Mouse (Mus musculus): ENCODE measurements around the gene Sephs1. TPM values are rescaled to one million over a fixed set of nuclear protein-coding genes. Genes with fewer than 3 reads are reported as not detected.
A peak's percentile ranks its signal among the peaks of the same experiment; 100 is the strongest.

Gene Sephs1
- total and polyA plus RNA-seq, 2 experiments from 2014 or later, result 20.9 to 43.8 TPM

DNA sequence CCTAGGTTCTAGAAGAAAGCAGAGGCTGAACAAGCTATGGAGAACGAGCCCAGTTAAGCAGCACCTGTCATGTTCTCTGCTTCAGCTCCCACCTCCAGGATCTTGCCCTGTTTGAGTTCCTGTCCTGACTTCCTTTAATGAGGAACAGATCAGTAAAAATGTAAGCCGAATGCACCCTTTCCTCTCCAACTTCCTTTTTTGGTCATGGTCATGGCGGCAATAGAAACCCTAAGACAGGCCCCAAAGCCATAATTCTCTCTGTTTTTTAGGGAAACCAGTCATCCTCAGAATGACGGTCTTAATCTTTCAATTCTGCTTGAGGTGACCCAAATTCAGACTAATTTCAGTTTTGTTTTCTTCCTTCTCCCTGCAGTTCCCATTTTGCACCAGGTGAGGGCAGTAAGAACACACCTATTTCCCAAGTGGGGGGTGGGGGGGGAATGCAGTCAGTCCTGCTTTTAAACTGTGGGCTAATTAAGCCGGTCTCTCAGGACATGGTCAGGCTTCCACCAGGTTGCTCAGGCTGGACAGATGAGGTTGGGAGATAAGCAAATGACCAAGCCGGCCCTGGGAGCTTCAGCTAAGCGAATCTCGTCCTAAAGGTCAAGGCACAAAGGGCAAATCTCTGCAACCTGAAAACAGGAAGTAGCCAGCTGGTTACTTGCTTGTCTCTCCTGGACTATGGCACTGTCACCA lies 36.1 kb downstream of the Sephs1 start:
- DNase-seq (ENCODE audit: low spot score) (peak; percentile 57), ATAC-seq (ENCODE audit: insufficient read depth, low read depth) (peak; percentile 32; the same call in 1 of the 2 replicates)
- no peaks in the 10 kb centered on the region for H3K27me3 ChIP-seq (ENCODE audit: control insufficient read depth, insufficient read depth, low read length)
- no peaks in the 10 kb centered on the region for H3K9me3 ChIP-seq (replicated peaks; ENCODE audit: control insufficient read depth, low read length)
- H3K4me2 ChIP-seq (ENCODE audit: low read depth, low read length), result peak overlapping the region; percentile 50
- peak overlapping the region; percentile 60 for H3K27ac ChIP-seq (ENCODE audit: low read depth)
- H3K4me1 ChIP-seq (ENCODE audit: control insufficient read depth, insufficient read depth), result peaks cover 3% of the 10 kb centered on the region
- WGBS, result 12% methylated on average over 8 of the region's 8 CpGs
- TF ChIP-seq CTCF (IDR thresholded peaks at IDR 0.05; ENCODE audit: low read depth), result peak; percentile 89
- TF ChIP-seq EP300 (IDR thresholded peaks at IDR 0.05; ENCODE audit: low read depth), result no peak
- no peaks in the 10 kb centered on the region for H3K36me3 ChIP-seq (replicated peaks; ENCODE audit: control insufficient read depth, insufficient read depth, low read length)
- peak overlapping the region; percentile 27 for H3K4me3 ChIP-seq (ENCODE audit: low read depth, low read length)
- no peak overlapping the region for H3K9ac ChIP-seq (replicated peaks; ENCODE audit: low read depth, low read length)

- H3K27me3 ChIP-seq (ENCODE audit: control insufficient read depth, insufficient read depth, low read length), result no peaks in the 10 kb centered on the region
- ATAC-seq (ENCODE audit: insufficient read depth, low read depth) (peak; percentile 98), DNase-seq (ENCODE audit: low spot score) (peak; percentile 92)
- H3K9ac ChIP-seq (replicated peaks; ENCODE audit: low read depth, low read length), result peak within 1 kb of the TSS; percentile 72
- H3K27ac ChIP-seq (ENCODE audit: low read depth), result peak within 1 kb of the TSS; percentile 86
- H3K4me2 ChIP-seq (ENCODE audit: low read depth, low read length), result peak within 1 kb of the TSS; percentile 70
- WGBS, result 4% methylated on average over 35 of the region's 35 CpGs
- peaks cover 3% of the 10 kb centered on the region for H3K4me1 ChIP-seq (ENCODE audit: control insufficient read depth, insufficient read depth)
- TF ChIP-seq CTCF (IDR thresholded peaks at IDR 0.05; ENCODE audit: low read depth) (peak; percentile 25; the same call in 1 of the 2 replicates), EP300 (IDR thresholded peaks at IDR 0.05; ENCODE audit: low read depth) (no peak)
- peak within 1 kb of the TSS; percentile 62 for H3K4me3 ChIP-seq (ENCODE audit: low read depth, low read length)
- peaks cover 4% of the 10 kb centered on the region; the same call in 1 of the 2 replicates for H3K36me3 ChIP-seq (replicated peaks; ENCODE audit: control insufficient read depth, insufficient read depth, low read length)
- no peaks in the 10 kb centered on the region for H3K9me3 ChIP-seq (replicated peaks; ENCODE audit: control insufficient read depth, low read length)
Observed at GRCm38 (mm10) chr2:4918860-4919739, 37.7 kb downstream of the Sephs1 start, which contains the start of gene Phyh. Gene Phyh, plus strand, starts transcription at chr2:4919019.

DNA sequence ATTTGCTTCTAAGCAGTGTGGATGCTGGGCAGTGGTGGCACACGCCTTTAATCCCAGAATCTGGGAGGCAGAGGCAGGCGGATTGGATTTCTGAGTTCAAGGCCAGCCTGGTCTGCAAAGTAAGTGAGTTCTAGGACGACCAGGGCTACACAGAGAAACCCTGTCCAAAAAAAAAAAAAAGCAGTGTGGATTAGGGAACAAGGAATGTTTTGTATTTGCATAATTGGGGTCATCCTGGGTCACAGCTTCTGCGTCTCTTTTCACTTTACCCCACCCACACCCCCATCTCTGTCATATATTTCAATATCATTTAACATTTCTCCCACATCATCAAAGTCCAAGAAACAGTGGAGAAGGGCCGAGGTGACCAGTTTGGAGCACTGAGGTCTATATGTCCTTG lies 39.7 kb downstream of the Sephs1 start:
- peaks cover 3% of the 10 kb centered on the region for H3K4me1 ChIP-seq (ENCODE audit: control insufficient read depth, insufficient read depth)
- H3K36me3 ChIP-seq (replicated peaks; ENCODE audit: control insufficient read depth, insufficient read depth, low read length), result peaks cover 11% of the 10 kb centered on the region
- H3K27ac ChIP-seq (ENCODE audit: low read depth), result no peak overlapping the region
- ATAC-seq (ENCODE audit: insufficient read depth, low read depth), result no peak
- no peak overlapping the region for H3K9ac ChIP-seq (replicated peaks; ENCODE audit: low read depth, low read length)
- no peak overlapping the region for H3K4me2 ChIP-seq (ENCODE audit: low read depth, low read length)
- 89% methylated on average over 5 of the region's 5 CpGs for WGBS
- H3K4me3 ChIP-seq (ENCODE audit: low read depth, low read length), result no peak overlapping the region
- no peaks in the 10 kb centered on the region for H3K27me3 ChIP-seq (ENCODE audit: control insufficient read depth, insufficient read depth, low read length)
- H3K9me3 ChIP-seq (replicated peaks; ENCODE audit: control insufficient read depth, low read length), result no peaks in the 10 kb centered on the region
- DNase-seq (ENCODE audit: low spot score), result no peak
- TF ChIP-seq CTCF (IDR thresholded peaks at IDR 0.05; ENCODE audit: low read depth) (no peak), EP300 (IDR thresholded peaks at IDR 0.05; ENCODE audit: low read depth) (no peak)

- no peak for DNase-seq (ENCODE audit: low spot score)
- ATAC-seq (ENCODE audit: insufficient read depth, low read depth), result no peak
- H3K27me3 ChIP-seq (ENCODE audit: control insufficient read depth, insufficient read depth, low read length), result no peaks in the 10 kb centered on the region
- H3K9ac ChIP-seq (replicated peaks; ENCODE audit: low read depth, low read length), result no peak overlapping the region
- no peaks in the 10 kb centered on the region for H3K9me3 ChIP-seq (replicated peaks; ENCODE audit: control insufficient read depth, low read length)
- 55% methylated on average over 7 of the region's 7 CpGs for WGBS
- H3K4me3 ChIP-seq (ENCODE audit: low read depth, low read length), result no peak overlapping the region
- H3K36me3 ChIP-seq (replicated peaks; ENCODE audit: control insufficient read depth, insufficient read depth, low read length), result peaks cover 16% of the 10 kb centered on the region
- H3K4me1 ChIP-seq (ENCODE audit: control insufficient read depth, insufficient read depth), result peaks cover 3% of the 10 kb centered on the region
- TF ChIP-seq CTCF (IDR thresholded peaks at IDR 0.05; ENCODE audit: low read depth) (no peak), EP300 (IDR thresholded peaks at IDR 0.05; ENCODE audit: low read depth) (no peak)
- no peak overlapping the region for H3K27ac ChIP-seq (ENCODE audit: low read depth)
- no peak overlapping the region for H3K4me2 ChIP-seq (ENCODE audit: low read depth, low read length)
Observed at GRCm38 (mm10) chr2:4922476-4923164, 41.3 kb downstream of the Sephs1 start.

GRCm38 (mm10) chr2:4927391-4927790 lies 46.0 kb downstream of the Sephs1 start:
- WGBS, result 84% methylated on average over 3 of the region's 3 CpGs
- ATAC-seq (ENCODE audit: insufficient read depth, low read depth) (no peak), DNase-seq (ENCODE audit: low spot score) (no peak)
- Histone ChIP-seq H3K4me1 (ENCODE audit: control insufficient read depth, insufficient read depth) (no peaks in the 10 kb centered on the region), H3K9me3 (replicated peaks; ENCODE audit: control insufficient read depth, low read length) (no peaks in the 10 kb centered on the region), H3K4me3 (ENCODE audit: low read depth, low read length) (no peak overlapping the region), H3K4me2 (ENCODE audit: low read depth, low read length) (no peak overlapping the region), H3K36me3 (replicated peaks; ENCODE audit: control insufficient read depth, insufficient read depth, low read length) (peaks cover 61% of the 10 kb centered on the region), H3K27ac (ENCODE audit: low read depth) (no peak overlapping the region), H3K9ac (replicated peaks; ENCODE audit: low read depth, low read length) (no peak overlapping the region), H3K27me3 (ENCODE audit: control insufficient read depth, insufficient read depth, low read length) (no peaks in the 10 kb centered on the region)
- no peak for TF ChIP-seq CTCF (IDR thresholded peaks at IDR 0.05; ENCODE audit: low read depth)
- TF ChIP-seq EP300 (IDR thresholded peaks at IDR 0.05; ENCODE audit: low read depth), result no peak
